Comparison of ENCODE assay signal across 8 mouse cellular contexts in the genomic region with DNA sequence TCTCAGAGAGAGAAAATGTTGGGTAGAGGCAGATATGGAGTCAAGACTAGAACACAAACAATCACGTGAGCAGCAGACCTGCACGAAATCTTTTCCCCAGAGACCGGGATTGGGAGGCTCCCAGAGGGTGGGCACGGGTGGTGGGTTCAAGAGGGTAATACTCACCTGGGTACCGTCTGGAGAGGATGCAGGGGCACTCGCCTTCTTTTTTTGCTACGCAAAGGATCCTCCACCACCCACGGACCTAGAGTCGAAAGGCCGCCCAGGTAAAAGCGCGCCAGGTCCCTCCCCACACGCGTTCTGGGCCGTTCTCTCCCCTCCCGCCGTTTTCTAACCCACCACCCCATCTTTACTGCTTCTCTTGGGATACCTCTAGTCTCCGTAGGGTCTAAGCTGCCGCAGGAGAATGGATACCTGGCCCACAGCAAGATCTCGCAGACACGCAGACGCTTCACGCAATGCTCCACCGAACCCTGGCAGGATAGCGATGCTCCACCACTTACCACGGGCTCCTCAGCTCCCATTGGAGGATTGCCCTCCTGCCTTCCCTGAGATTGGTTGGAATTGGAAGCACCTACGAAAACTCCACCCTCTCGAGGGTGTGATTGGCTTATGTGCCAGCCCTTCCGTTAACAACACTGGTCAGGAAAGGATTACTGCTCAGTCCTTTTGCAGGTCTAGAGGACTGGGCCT. TPM values are rescaled to one million over a fixed set of nuclear protein-coding genes. Genes with fewer than 3 reads are reported as not detected.
DNase-seq lines count a peak whose midpoint lies in the region; ATAC-seq and TF ChIP-seq lines count a peak whose summit lies in the region.

Kantr (minus strand) TSS at position 500 of the 693 bp plus-strand sequence.

- peak within 1 kb of the TSS; percentile 22; the same call in 1 of the 2 replicates for H3K27ac ChIP-seq in bone marrow macrophage, adult 2 months (ENCODE audit: insufficient read depth, low read depth, low read length)
- H3K27ac ChIP-seq in embryonic facial prominence, embryonic 15.5 days (replicated peaks): no peak within 1 kb of the TSS
- peak within 1 kb of the TSS; percentile 72 for H3K27ac ChIP-seq in heart, adult 2 months
- H3K27ac ChIP-seq in kidney, adult 2 months (ENCODE audit: insufficient read depth, low read depth, low read length): peak within 1 kb of the TSS; percentile 9; the same call in 1 of the 2 replicates
- no peak within 1 kb of the TSS for H3K27ac ChIP-seq in limb, embryonic 11.5 days (replicated peaks; ENCODE audit: low read depth, low read length)
- H3K27ac ChIP-seq in midbrain, embryonic 13.5 days: peak within 1 kb of the TSS; percentile 62

- peak within 1 kb of the TSS; percentile 40; the same call in 1 of the 2 replicates for H3K9ac ChIP-seq in embryonic facial prominence, embryonic 15.5 days
- H3K9ac ChIP-seq in heart, adult 2 months (ENCODE audit: low read depth, low read length): peak within 1 kb of the TSS; percentile 67
- H3K9ac ChIP-seq in limb, embryonic 11.5 days (ENCODE audit: low read length): peak within 1 kb of the TSS; percentile 31
- H3K9ac ChIP-seq in midbrain, embryonic 13.5 days (replicated peaks): peak within 1 kb of the TSS; percentile 73

- H3K4me3 ChIP-seq in C2C12 (ENCODE audit: insufficient read depth, poor library complexity, severe bottlenecking): peak within 1 kb of the TSS; percentile 45
- H3K4me3 ChIP-seq in bone marrow macrophage, adult 2 months (ENCODE audit: insufficient read depth, low read length): peak within 1 kb of the TSS; percentile 76
- peak within 1 kb of the TSS; percentile 57 for H3K4me3 ChIP-seq in embryonic facial prominence, embryonic 15.5 days (replicated peaks)
- peak within 1 kb of the TSS; percentile 58 for H3K4me3 ChIP-seq in heart, adult 2 months
- H3K4me3 ChIP-seq in kidney, adult 2 months (ENCODE audit: insufficient read depth, low read depth, low read length): peak within 1 kb of the TSS; percentile 95
- H3K4me3 ChIP-seq in limb, embryonic 11.5 days (ENCODE audit: low read depth, low read length): peak within 1 kb of the TSS; percentile 54
- H3K4me3 ChIP-seq in midbrain, embryonic 13.5 days (replicated peaks): peak within 1 kb of the TSS; percentile 58

- no peaks in the 10 kb centered on the region for H3K9me3 ChIP-seq in embryonic facial prominence, embryonic 15.5 days (replicated peaks)
- no peaks in the 10 kb centered on the region for H3K9me3 ChIP-seq in limb, embryonic 11.5 days (ENCODE audit: control insufficient read depth, low read length)
- H3K9me3 ChIP-seq in midbrain, embryonic 13.5 days: no peaks in the 10 kb centered on the region

- H3K36me3 ChIP-seq in C2C12 (ENCODE audit: control insufficient read depth, insufficient read depth): no peaks in the 10 kb centered on the region
- no peaks in the 10 kb centered on the region for H3K36me3 ChIP-seq in embryonic facial prominence, embryonic 15.5 days
- H3K36me3 ChIP-seq in heart, adult 2 months (ENCODE audit: control insufficient read depth, insufficient read depth, low read length): no peaks in the 10 kb centered on the region
- no peaks in the 10 kb centered on the region for H3K36me3 ChIP-seq in kidney, adult 2 months (ENCODE audit: control insufficient read depth, insufficient read depth, low read length)
- H3K36me3 ChIP-seq in limb, embryonic 11.5 days (ENCODE audit: control insufficient read depth, insufficient read depth, low read length): no peaks in the 10 kb centered on the region
- no peaks in the 10 kb centered on the region for H3K36me3 ChIP-seq in midbrain, embryonic 13.5 days

- intact Hi-C loops in heart, adult 2 months (cut with DNase I): no loop called here

- ATAC-seq in embryonic facial prominence, embryonic 15.5 days (ENCODE audit: insufficient number of reproducible peaks, low FRiP score, low TSS enrichment, low read depth): peak; percentile 97
- peak; percentile 96 for ATAC-seq in limb, embryonic 11.5 days (ENCODE audit: insufficient number of reproducible peaks, low FRiP score, low TSS enrichment, low read depth)
- peak; percentile 100 for ATAC-seq in midbrain, embryonic 13.5 days

- peak within 1 kb of the TSS; percentile 59 for H3ac ChIP-seq in C2C12 (ENCODE audit: control insufficient read depth, insufficient read length, low read depth)

- H3K4me2 ChIP-seq in embryonic facial prominence, embryonic 15.5 days (replicated peaks): peak within 1 kb of the TSS; percentile 53
- H3K4me2 ChIP-seq in limb, embryonic 11.5 days (ENCODE audit: low read depth, severe bottlenecking): peak within 1 kb of the TSS; percentile 43
- H3K4me2 ChIP-seq in midbrain, embryonic 13.5 days (replicated peaks): peak within 1 kb of the TSS; percentile 61

- H3K79me3 ChIP-seq in C2C12 (ENCODE audit: low read depth): no peaks in the 10 kb centered on the region

- no peak for TF ChIP-seq CTCF in C2C12 (IDR thresholded peaks at IDR 0.05; ENCODE audit: control insufficient read depth, insufficient read depth, insufficient read length)
- no peak for TF ChIP-seq CTCF in bone marrow macrophage, adult 2 months (IDR thresholded peaks at IDR 0.05; ENCODE audit: low read depth, low read length)
- TF ChIP-seq CTCF in heart, adult 2 months (IDR thresholded peaks at IDR 0.05): no peak
- no peak for TF ChIP-seq CTCF in kidney, adult 2 months (conservative IDR thresholded peaks at IDR 0.05; ENCODE audit: insufficient read depth, insufficient read length, low read depth, low read length)

- H3K27me3 ChIP-seq in C2C12 (ENCODE audit: control insufficient read depth, insufficient read depth, insufficient read length): no peaks in the 10 kb centered on the region
- peaks cover 12% of the 10 kb centered on the region; the same call in 1 of the 2 replicates for H3K27me3 ChIP-seq in embryonic facial prominence, embryonic 15.5 days
- H3K27me3 ChIP-seq in heart, adult 2 months (ENCODE audit: control insufficient read depth, insufficient read depth, low read length): no peaks in the 10 kb centered on the region
- H3K27me3 ChIP-seq in kidney, adult 2 months (replicated peaks; ENCODE audit: control insufficient read depth, insufficient read depth, low read length): no peaks in the 10 kb centered on the region
- peaks cover 10% of the 10 kb centered on the region for H3K27me3 ChIP-seq in limb, embryonic 11.5 days (ENCODE audit: control insufficient read depth, insufficient read depth, low read length)
- H3K27me3 ChIP-seq in midbrain, embryonic 13.5 days: peaks cover 62% of the 10 kb centered on the region

- WGBS in embryonic facial prominence, embryonic 15.5 days: 16% methylated on average over 29 of the region's 29 CpGs
- 8% methylated on average over 29 of the region's 29 CpGs for WGBS in heart, adult 2 months
- under 1% methylated on average over 29 of the region's 29 CpGs for WGBS in kidney, adult 2 months
- WGBS in limb, embryonic 11.5 days: 16% methylated on average over 29 of the region's 29 CpGs
- 19% methylated on average over 29 of the region's 29 CpGs for WGBS in midbrain, embryonic 13.5 days

- peak; percentile 72 to 84 for DNase-seq in heart, adult 2 months
- DNase-seq in kidney, adult 2 months: peak; percentile 93
- peak; percentile 72 for DNase-seq in limb, embryonic 11.5 days (ENCODE audit: low spot score)
- peak; percentile 40 to 50 for DNase-seq in spleen, adult 18-20 months

- H3K4me1 ChIP-seq in bone marrow macrophage, adult 2 months (ENCODE audit: control insufficient read depth, insufficient read depth, low read length): peaks cover 8% of the 10 kb centered on the region
- no peaks in the 10 kb centered on the region for H3K4me1 ChIP-seq in embryonic facial prominence, embryonic 15.5 days
- no peaks in the 10 kb centered on the region; the same call in 1 of the 2 replicates for H3K4me1 ChIP-seq in heart, adult 2 months (ENCODE audit: control insufficient read depth, insufficient read depth, low read length)
- H3K4me1 ChIP-seq in kidney, adult 2 months (ENCODE audit: control insufficient read depth, insufficient read depth, low read length): no peaks in the 10 kb centered on the region
- H3K4me1 ChIP-seq in limb, embryonic 11.5 days (ENCODE audit: control insufficient read depth, insufficient read depth, low read length): no peaks in the 10 kb centered on the region
- H3K4me1 ChIP-seq in midbrain, embryonic 13.5 days (replicated peaks): peaks cover 8% of the 10 kb centered on the region

- H3K79me2 ChIP-seq in C2C12 (ENCODE audit: control insufficient read depth, insufficient read depth): peaks cover 6% of the 10 kb centered on the region
- no peaks in the 10 kb centered on the region for H3K79me2 ChIP-seq in heart, adult 2 months (replicated peaks; ENCODE audit: control insufficient read depth, insufficient read depth, low read length)

- TF ChIP-seq POLR2A in bone marrow macrophage, adult 2 months (IDR thresholded peaks at IDR 0.05; ENCODE audit: borderline replicate concordance, low read depth, low read length): no peak
- TF ChIP-seq POLR2A in heart, adult 2 months (IDR thresholded peaks at IDR 0.05; ENCODE audit: insufficient read depth, low read depth, low read length): peak; percentile 78
- TF ChIP-seq POLR2A in kidney, adult 2 months (IDR thresholded peaks at IDR 0.05; ENCODE audit: low read depth, low read length): no peak

- TF ChIP-seq EP300 in heart, adult 2 months (IDR thresholded peaks at IDR 0.05; ENCODE audit: insufficient read depth, low read depth, low read length): no peak

TF ChIP-seq in C2C12, 6 proteins besides CTCF, POLR2A, EP300 and RAD21:
- no peak for TF ChIP-seq MYOD1 (IDR thresholded peaks at IDR 0.05; ENCODE audit: control insufficient read depth, insufficient read length, low read depth)
- TF ChIP-seq USF1 (IDR thresholded peaks at IDR 0.05; ENCODE audit: low read depth): peak; percentile 53

RNA-seq across cellular contexts. Expression of gene Kantr, which starts in this region (rescaled TPM):
- 1.5 TPM for polyA plus RNA-seq in C2C12 (2012; fragmentation: generic; extraction: Trizol)
- 18.9 and 21.0 TPM in 2 replicates for polyA plus RNA-seq in bone marrow macrophage, adult 2 months (2012; ENCODE audit: insufficient read depth, insufficient read length, missing spikeins)
- 14.9 and 15.5 TPM in 2 replicates for polyA plus RNA-seq in embryonic facial prominence, embryonic 15.5 days (2015; fragmentation: Nextera tagmentation; extraction: Ambion mirVana)
- total RNA-seq in heart, adult 2 months (2021): 1 to 10 TPM; 3.2 to 4.4 TPM
- polyA plus RNA-seq in heart, adult 2 months (2012; rRNA removed): 3.3 and 5.0 TPM in 2 replicates
- polyA plus RNA-seq in kidney, adult 2 months (2012; rRNA removed): 7.1 and 8.4 TPM in 2 replicates
- polyA plus RNA-seq in limb, embryonic 11.5 days (2014; fragmentation: Nextera tagmentation; extraction: Ambion mirVana): 18.5 and 19.2 TPM in 2 replicates
- 29.7 and 31.7 TPM in 2 replicates for polyA plus RNA-seq in midbrain, embryonic 13.5 days (2015; fragmentation: Nextera tagmentation; extraction: Ambion mirVana)

Comparison
In these comparisons a context has a peak if more than half of its experiments do, and no peak if none do; other contexts are left out.
1. H3K4me3 ChIP-seq: peak in every context shown above with its lines; median percentile 95 in kidney, adult 2 months; 76 in bone marrow macrophage, adult 2 months; 58 in heart, adult 2 months; 58 in midbrain, embryonic 13.5 days; 57 in embryonic facial prominence, embryonic 15.5 days; 54 in limb, embryonic 11.5 days; 45 in C2C12.
2. H3K27ac ChIP-seq: peak in bone marrow macrophage, adult 2 months (single experiment), heart, adult 2 months (single experiment), kidney, adult 2 months (single experiment) and midbrain, embryonic 13.5 days (single experiment); none in embryonic facial prominence, embryonic 15.5 days (single experiment) and limb, embryonic 11.5 days (single experiment).
3. Peak in every context shown above with its lines, with median percentiles within 50 percentile points of each other: ATAC-seq, H3K4me2 ChIP-seq, H3K9ac ChIP-seq and DNase-seq.